Mouse (Mus musculus): ENCODE results near the gene Lrrk2. TPM values are rescaled to one million over a fixed set of nuclear protein-coding genes. Genes with fewer than 3 reads are reported as not detected.
A peak's percentile ranks its signal among the peaks of the same experiment; 100 is the strongest.

The Lrrk2 gene
- polyA plus RNA-seq (2015; fragmentation: Nextera tagmentation; extraction: Ambion mirVana), result 6.3 and 7.9 TPM in 2 replicates

DNA sequence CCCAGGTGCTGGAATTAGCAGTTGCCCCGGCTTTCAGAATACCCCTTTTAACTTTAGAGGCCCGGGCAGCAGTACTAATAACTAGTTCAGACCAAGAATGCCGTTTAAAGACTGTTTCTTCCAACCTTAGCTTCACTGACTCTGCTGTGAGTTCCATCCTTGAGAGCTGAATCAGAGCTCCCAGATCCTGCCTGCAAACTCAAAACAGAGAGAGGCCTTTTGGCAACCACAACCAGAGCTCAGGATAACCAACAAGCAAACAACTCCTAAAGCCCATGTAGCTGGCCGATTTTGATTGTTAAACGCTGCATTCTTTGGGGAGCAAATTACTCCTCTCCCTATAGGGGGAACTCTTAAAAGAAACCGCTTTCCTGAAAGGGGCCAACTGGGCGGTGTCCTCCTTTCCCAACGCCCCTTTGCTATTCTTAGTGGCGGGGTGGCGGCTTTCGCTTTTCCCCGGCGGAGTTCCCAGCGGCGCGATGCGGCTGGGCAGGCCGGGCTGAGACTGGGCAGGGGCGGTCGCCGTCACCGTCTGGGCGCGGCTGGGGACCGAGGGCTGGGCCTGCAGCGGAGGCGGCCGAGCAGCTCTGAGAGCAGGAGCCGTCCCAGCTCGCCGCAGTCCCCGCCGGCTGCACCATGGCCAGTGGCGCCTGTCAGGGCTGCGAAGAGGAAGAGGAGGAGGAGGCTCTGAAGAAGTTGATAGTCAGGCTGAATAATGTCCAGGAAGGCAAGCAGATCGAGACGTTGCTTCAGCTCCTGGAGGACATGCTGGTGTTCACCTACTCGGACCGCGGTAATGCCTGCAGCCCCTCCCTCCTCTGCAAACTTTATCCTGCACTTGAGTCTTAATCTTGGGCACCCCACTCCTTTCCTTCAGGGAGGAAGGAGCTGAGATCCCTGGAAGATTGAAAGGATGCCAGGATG is at the start of gene Lrrk2:
TSS of gene Lrrk2 (plus strand) at position 531 of the 924 bp plus-strand sequence.
- 2% methylated on average over 40 of the region's 40 CpGs for WGBS
- H3K4me1 ChIP-seq, result peaks cover 8% of the 10 kb centered on the region; the same call in 1 of the 2 replicates

DNA sequence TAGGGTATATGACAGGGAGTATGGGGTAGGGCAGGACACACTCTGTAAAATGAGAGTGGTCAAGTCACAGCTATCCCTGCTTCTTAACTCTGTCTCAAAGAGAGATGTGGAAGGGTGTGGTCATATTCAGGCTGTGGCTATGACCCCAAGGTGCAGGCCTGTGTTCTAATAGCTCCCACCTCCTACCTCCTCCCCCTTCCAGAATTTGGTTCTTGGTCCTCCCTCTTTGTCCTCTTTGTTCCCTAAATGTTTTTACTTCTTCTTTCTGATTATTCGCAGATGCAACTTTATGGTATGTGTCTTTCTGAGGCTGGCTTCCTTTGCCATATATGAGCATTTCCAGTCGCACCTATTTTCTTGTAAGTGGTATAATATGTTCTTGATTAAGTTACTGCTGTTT is 48.5 kb upstream of the Lrrk2 start:
- Histone ChIP-seq H3K4me2 (no peak overlapping the region), H3K4me1 (no peaks in the 10 kb centered on the region), H3K36me3 (no peaks in the 10 kb centered on the region), H3K27ac (no peak overlapping the region), H3K4me3 (no peak overlapping the region), H3K27me3 (no peaks in the 10 kb centered on the region), H3K9me3 (no peaks in the 10 kb centered on the region), H3K9ac (no peak overlapping the region)
- no peak for ATAC-seq (ENCODE audit: insufficient number of reproducible peaks, insufficient read depth, low FRiP score, low TSS enrichment, low read depth)
- WGBS, result 60% methylated on average over 2 of the region's 2 CpGs

More for the DNA sequence above, at the start of gene Lrrk2:
- Histone ChIP-seq H3K4me3 (peak within 1 kb of the TSS; percentile 60), H3K36me3 (no peaks in the 10 kb centered on the region), H3K27ac (peak within 1 kb of the TSS; percentile 84), H3K9ac (peak within 1 kb of the TSS; percentile 81), H3K27me3 (no peaks in the 10 kb centered on the region), H3K9me3 (no peaks in the 10 kb centered on the region), H3K4me2 (peak within 1 kb of the TSS; percentile 62)
- ATAC-seq (ENCODE audit: insufficient number of reproducible peaks, insufficient read depth, low FRiP score, low TSS enrichment, low read depth), result peak; percentile 81

GRCm38 (mm10) chr15:91629137-91629536 is 43.8 kb upstream of the Lrrk2 start:
- no peak overlapping the region for H3K4me2 ChIP-seq
- no peak overlapping the region for H3K4me3 ChIP-seq
- ATAC-seq (ENCODE audit: insufficient number of reproducible peaks, insufficient read depth, low FRiP score, low TSS enrichment, low read depth), result no peak
- H3K27ac ChIP-seq, result no peak overlapping the region
- H3K4me1 ChIP-seq, result peaks cover under 1% of the 10 kb centered on the region; the same call in 1 of the 2 replicates
- H3K36me3 ChIP-seq, result no peaks in the 10 kb centered on the region
- H3K9ac ChIP-seq, result no peak overlapping the region
- 68% methylated on average over 3 of the region's 3 CpGs for WGBS
- H3K27me3 ChIP-seq, result no peaks in the 10 kb centered on the region
- no peaks in the 10 kb centered on the region for H3K9me3 ChIP-seq

- 86% methylated on average over 4 of the region's 4 CpGs for WGBS
- no peak overlapping the region for H3K9ac ChIP-seq
- no peak overlapping the region for H3K4me2 ChIP-seq
- H3K36me3 ChIP-seq, result no peaks in the 10 kb centered on the region
- H3K27ac ChIP-seq, result no peak overlapping the region
- H3K4me3 ChIP-seq, result no peak overlapping the region
- H3K9me3 ChIP-seq, result no peaks in the 10 kb centered on the region
- peaks cover 5% of the 10 kb centered on the region; the same call in 1 of the 2 replicates for H3K4me1 ChIP-seq
- no peak for ATAC-seq (ENCODE audit: insufficient number of reproducible peaks, insufficient read depth, low FRiP score, low TSS enrichment, low read depth)
- H3K27me3 ChIP-seq, result no peaks in the 10 kb centered on the region
Measured at GRCm38 (mm10) chr15:91632473-91632872, 40.5 kb upstream of the Lrrk2 start.

- Histone ChIP-seq H3K4me3 (no peak overlapping the region), H3K4me2 (no peak overlapping the region), H3K9ac (no peak overlapping the region), H3K27ac (no peak overlapping the region), H3K27me3 (no peaks in the 10 kb centered on the region), H3K36me3 (no peaks in the 10 kb centered on the region), H3K9me3 (no peaks in the 10 kb centered on the region), H3K4me1 (peaks cover 5% of the 10 kb centered on the region; the same call in 1 of the 2 replicates)
- 71% methylated on average over 9 of the region's 9 CpGs for WGBS
- no peak for ATAC-seq (ENCODE audit: insufficient number of reproducible peaks, insufficient read depth, low FRiP score, low TSS enrichment, low read depth)
Measured at GRCm38 (mm10) chr15:91633051-91633450, 39.9 kb upstream of the Lrrk2 start.

DNA sequence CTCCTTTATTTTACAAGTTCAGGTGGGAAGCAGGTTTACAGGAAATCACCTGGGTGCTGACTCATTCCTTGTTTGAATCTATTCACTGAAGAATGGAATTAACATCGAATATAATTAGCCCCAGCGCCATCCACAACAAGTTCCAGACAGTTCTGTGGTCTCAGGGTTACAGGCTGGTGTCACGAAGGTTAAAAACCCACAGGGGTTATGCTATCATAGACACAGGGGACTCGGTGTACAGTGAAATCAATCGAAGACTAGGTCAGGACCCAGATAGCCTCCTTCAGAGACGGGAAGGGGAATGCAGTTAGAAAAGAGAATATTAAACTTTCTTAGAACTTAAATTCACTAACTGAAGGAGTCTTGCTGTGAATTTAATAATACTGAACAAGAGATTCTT is 39.2 kb upstream of the Lrrk2 start:
- H3K9me3 ChIP-seq, result no peaks in the 10 kb centered on the region
- 44% methylated on average over 6 of the region's 6 CpGs for WGBS
- no peak overlapping the region for H3K4me2 ChIP-seq
- no peak for ATAC-seq (ENCODE audit: insufficient number of reproducible peaks, insufficient read depth, low FRiP score, low TSS enrichment, low read depth)
- no peak overlapping the region for H3K27ac ChIP-seq
- no peaks in the 10 kb centered on the region for H3K27me3 ChIP-seq
- H3K4me3 ChIP-seq, result no peak overlapping the region
- peaks cover 5% of the 10 kb centered on the region; the same call in 1 of the 2 replicates for H3K4me1 ChIP-seq
- no peaks in the 10 kb centered on the region for H3K36me3 ChIP-seq
- no peak overlapping the region for H3K9ac ChIP-seq

GRCm38 (mm10) chr15:91634236-91634635 is 38.7 kb upstream of the Lrrk2 start:
- Histone ChIP-seq H3K27me3 (no peaks in the 10 kb centered on the region), H3K9me3 (no peaks in the 10 kb centered on the region), H3K4me1 (peaks cover 5% of the 10 kb centered on the region; the same call in 1 of the 2 replicates), H3K36me3 (no peaks in the 10 kb centered on the region), H3K4me3 (no peak overlapping the region), H3K4me2 (no peak overlapping the region), H3K9ac (no peak overlapping the region), H3K27ac (no peak overlapping the region)
- ATAC-seq (ENCODE audit: insufficient number of reproducible peaks, insufficient read depth, low FRiP score, low TSS enrichment, low read depth), result no peak
- whole genome bisulfite sequencing, result 53% methylated on average over 8 of the region's 8 CpGs

- no peak overlapping the region for H3K27ac ChIP-seq
- H3K4me1 ChIP-seq, result no peaks in the 10 kb centered on the region
- no peak overlapping the region for H3K4me3 ChIP-seq
- H3K36me3 ChIP-seq, result no peaks in the 10 kb centered on the region
- 74% methylated on average over 3 of the region's 3 CpGs for WGBS
- no peaks in the 10 kb centered on the region for H3K27me3 ChIP-seq
- H3K9ac ChIP-seq, result no peak overlapping the region
- H3K9me3 ChIP-seq, result no peaks in the 10 kb centered on the region
- ATAC-seq (ENCODE audit: insufficient number of reproducible peaks, insufficient read depth, low FRiP score, low TSS enrichment, low read depth), result no peak
- H3K4me2 ChIP-seq, result no peak overlapping the region
Measured at GRCm38 (mm10) chr15:91641631-91642030, 31.3 kb upstream of the Lrrk2 start.

GRCm38 (mm10) chr15:91642682-91643306 is 30.2 kb upstream of the Lrrk2 start:
- no peak overlapping the region for H3K4me2 ChIP-seq
- no peaks in the 10 kb centered on the region for H3K36me3 ChIP-seq
- ATAC-seq (ENCODE audit: insufficient number of reproducible peaks, insufficient read depth, low FRiP score, low TSS enrichment, low read depth), result no peak
- WGBS, result 65% methylated on average over 9 of the region's 9 CpGs
- H3K27ac ChIP-seq, result no peak overlapping the region
- no peaks in the 10 kb centered on the region for H3K27me3 ChIP-seq
- no peaks in the 10 kb centered on the region for H3K9me3 ChIP-seq
- H3K9ac ChIP-seq, result no peak overlapping the region
- H3K4me1 ChIP-seq, result no peaks in the 10 kb centered on the region
- no peak overlapping the region for H3K4me3 ChIP-seq

- H3K9ac ChIP-seq, result no peak overlapping the region
- no peaks in the 10 kb centered on the region for H3K4me1 ChIP-seq
- no peaks in the 10 kb centered on the region for H3K36me3 ChIP-seq
- H3K27ac ChIP-seq, result no peak overlapping the region
- H3K4me2 ChIP-seq, result no peak overlapping the region
- H3K9me3 ChIP-seq, result no peaks in the 10 kb centered on the region
- no peaks in the 10 kb centered on the region for H3K27me3 ChIP-seq
- no peak overlapping the region for H3K4me3 ChIP-seq
- WGBS, result 75% methylated on average over 7 of the region's 7 CpGs
- ATAC-seq (ENCODE audit: insufficient number of reproducible peaks, insufficient read depth, low FRiP score, low TSS enrichment, low read depth), result no peak
Measured at GRCm38 (mm10) chr15:91643632-91644348, 29.2 kb upstream of the Lrrk2 start.

GRCm38 (mm10) chr15:91650270-91650669 is 22.7 kb upstream of the Lrrk2 start:
- Histone ChIP-seq H3K4me2 (no peak overlapping the region), H3K9ac (no peak overlapping the region), H3K27me3 (no peaks in the 10 kb centered on the region), H3K36me3 (no peaks in the 10 kb centered on the region), H3K4me3 (no peak overlapping the region), H3K9me3 (no peaks in the 10 kb centered on the region), H3K27ac (no peak overlapping the region), H3K4me1 (no peaks in the 10 kb centered on the region)
- no peak for ATAC-seq (ENCODE audit: insufficient number of reproducible peaks, insufficient read depth, low FRiP score, low TSS enrichment, low read depth)
- WGBS, result 72% methylated on average over 3 of the region's 3 CpGs
